Mouse (Mus musculus): ENCODE measurements at regions not wholly inside any gene's neighbourhood (a gene's known extent, or its start where the extent isn't known, plus 50 kb on each side); places are given as distances from the start of the nearest gene placed in this dataset.

DNA sequence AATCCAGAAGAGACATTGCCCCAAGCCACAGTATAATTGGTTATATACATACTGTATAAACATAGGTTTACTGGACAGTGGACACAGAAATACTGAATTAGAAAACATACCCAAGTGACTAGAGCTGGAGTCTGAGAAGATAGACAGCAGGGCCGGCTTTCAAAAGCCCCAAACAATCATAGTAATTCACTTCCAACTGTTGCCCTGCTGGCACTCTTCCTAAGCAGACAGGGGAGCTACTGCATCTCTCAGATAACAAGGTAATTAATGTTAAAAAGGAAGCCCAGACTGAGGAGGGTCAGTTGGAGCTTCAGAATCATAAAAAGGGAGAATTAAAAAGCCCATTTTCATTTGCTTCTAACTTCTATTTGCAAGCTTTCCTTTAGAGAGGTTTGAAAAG is 764.5 kb downstream of the Vgll3 start:
- DNase-seq (ENCODE audit: low read depth, low spot score) = no peak

DNA sequence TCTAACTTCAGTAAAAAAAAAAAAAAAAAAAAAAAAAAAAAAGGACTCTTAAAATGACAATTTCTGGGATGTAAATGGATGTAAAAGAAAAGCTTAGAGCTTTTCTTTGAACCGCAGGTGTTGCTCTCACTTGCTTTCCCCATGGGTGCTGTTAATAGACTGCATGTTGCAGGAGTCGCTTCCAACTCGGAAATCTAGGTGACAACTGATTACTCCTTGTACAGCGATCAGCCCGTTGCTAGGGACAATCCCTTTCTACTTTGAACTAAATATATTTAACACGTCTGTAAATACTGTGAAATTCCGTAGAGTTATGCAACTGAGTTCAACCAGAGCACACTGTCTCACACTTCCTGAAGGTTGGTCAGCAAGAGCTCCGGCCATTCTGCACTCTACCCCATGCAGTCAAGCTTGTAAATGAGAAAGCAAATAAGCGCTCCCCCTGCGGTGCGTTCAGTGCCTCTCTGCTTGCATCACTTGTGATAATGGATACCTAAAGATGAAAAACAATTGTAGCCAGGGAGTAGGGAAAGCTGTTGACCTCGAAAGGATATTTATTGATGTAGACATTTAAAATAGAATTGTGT is 770.7 kb downstream of the Vgll3 start:
- no peak for DNase-seq (ENCODE audit: low read depth, low spot score)

DNA sequence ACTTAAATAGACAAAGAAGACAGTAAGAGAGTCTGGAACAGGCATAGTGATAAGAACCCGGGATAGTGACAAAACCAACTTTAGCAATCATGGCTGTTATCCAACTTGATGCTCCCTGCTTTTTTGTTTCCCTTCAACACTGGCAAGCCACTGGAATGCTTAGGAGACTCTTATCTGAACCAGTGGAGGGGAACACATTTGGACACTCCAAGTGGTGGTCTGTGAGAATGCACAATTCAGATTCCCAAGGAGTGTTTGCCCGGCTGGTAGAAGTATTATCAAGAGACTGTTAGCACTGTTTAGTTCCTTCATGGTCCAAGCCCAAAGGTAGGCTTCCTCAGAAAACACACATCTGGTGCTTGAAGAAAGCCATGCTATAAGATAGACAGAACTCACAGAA is 787.2 kb downstream of the Vgll3 start:
- peak; percentile 15 for DNase-seq (ENCODE audit: low read depth, low spot score)

DNA sequence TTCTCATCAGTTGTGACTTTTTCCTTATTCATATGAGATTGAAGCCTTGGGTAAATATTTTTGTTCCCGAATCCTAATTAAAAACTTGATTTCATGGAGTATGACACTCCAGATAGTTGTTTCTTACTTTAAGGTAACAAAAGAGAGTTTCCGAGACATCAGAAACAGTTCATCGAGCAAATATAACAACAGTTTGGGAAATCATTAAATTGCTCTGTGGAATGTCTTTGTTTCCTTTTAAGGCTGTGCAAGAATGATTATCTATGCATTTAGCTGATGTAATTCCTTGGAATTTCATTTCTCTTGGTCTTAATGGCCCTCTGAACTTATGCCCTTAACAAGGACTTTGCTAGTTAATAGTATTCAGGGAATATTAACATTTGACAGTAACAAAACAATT is 787.6 kb downstream of the Vgll3 start:
- no peak for DNase-seq (ENCODE audit: low read depth, low spot score)

DNA sequence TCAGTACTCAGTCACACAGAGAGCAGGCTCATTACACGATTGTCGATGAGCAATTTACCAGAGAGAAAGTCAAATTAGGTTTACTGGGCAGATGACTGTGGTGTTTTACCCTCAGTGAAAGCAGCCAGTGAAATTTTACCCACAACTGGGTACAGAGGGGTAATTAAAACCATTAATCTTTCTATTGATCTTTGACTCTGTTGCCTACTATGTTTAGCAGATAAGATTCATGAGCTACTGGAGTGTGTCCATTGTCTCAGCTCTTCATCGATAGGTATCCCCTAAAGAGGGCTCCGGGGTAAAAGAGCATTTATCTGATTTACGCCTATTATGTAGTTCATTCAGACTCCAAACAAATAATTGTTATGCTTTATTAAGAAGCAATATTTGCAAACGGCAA is 788.8 kb downstream of the Vgll3 start:
- no peak for DNase-seq (ENCODE audit: low read depth, low spot score)

All from 3T3-L1 (cell line).